ENCODE assay signal across 8 mouse cellular contexts in the genomic region with DNA sequence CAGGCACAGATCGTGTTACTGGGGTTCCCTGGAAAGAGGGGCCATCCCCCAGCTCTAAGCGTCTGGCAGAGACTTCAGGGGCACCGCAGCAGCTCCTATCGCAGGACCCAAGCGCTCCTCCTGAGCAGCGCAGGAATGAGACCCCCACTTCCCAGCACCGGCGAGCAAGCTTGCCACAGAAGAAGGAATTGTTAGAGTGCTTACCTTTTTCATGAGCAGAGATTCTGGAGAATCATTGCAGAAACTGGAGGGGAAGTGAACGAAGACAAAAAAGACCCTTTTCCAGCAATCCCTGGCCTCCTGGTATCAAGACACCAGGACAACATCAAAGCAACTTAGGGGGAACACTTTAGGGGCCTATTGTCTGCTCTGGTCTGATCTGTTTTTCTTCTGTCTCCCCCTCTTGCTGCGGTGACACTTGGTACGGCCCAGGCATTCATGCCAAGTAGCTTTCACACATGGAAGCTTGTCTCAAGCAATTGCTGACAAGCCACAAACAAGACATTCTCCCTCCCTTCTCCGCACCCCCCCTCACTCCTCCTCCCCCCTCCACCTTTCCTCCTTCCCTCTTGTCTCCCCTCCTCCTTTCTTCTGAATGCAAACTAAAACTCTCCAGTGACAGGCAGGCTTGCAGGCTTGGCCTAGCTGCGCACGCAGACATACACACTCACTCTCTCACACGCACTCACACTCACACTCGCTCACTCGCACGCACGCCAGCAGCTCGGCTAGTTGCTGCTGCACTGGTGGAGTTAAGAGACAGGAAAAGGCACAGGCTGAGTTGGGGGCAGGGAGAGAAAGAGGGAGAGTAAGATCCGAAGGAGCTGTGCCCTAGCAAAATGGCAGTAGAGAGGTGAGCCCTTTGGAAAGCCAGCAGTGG. TPM values are rescaled to one million over a fixed set of nuclear protein-coding genes. Genes with fewer than 3 reads are reported as not detected.
DNase-seq lines count a peak whose midpoint lies in the region; ATAC-seq lines count a peak whose summit lies in the region.

A gene (minus strand): TSS at position 365 of the 880 bp plus-strand sequence.

- H3K27me3 ChIP-seq in intestine, embryonic 14.5 days (replicated peaks; ENCODE audit: control insufficient read depth, insufficient read depth, low read length), result no peaks in the 10 kb centered on the region

- H3K9me3 ChIP-seq in intestine, embryonic 14.5 days (ENCODE audit: control insufficient read depth, low read length), result no peaks in the 10 kb centered on the region

- no peaks in the 10 kb centered on the region for H3K36me3 ChIP-seq in intestine, embryonic 14.5 days (ENCODE audit: control insufficient read depth, insufficient read depth, low read length)

- peak within 1 kb of the TSS; percentile 74 for H3K9ac ChIP-seq in intestine, embryonic 14.5 days (ENCODE audit: low read length)

- H3K4me1 ChIP-seq in intestine, embryonic 14.5 days (replicated peaks; ENCODE audit: control insufficient read depth, insufficient read depth, low read length), result peaks cover 15% of the 10 kb centered on the region

- WGBS in intestine, embryonic 14.5 days, result 0% methylated on average over 21 of the region's 21 CpGs

- peak; percentile 74 for ATAC-seq in intestine, embryonic 14.5 days (replicated peaks; ENCODE audit: low FRiP score, low TSS enrichment, low read depth)
- peak; percentile 77 for ATAC-seq in megakaryocyte progenitor cell, adult 5-6 weeks (replicated peaks; ENCODE audit: poor library complexity)
- ATAC-seq in erythroid progenitor cell, adult 5-6 weeks (replicated peaks; ENCODE audit: low FRiP score, poor library complexity, severe bottlenecking), result no peak

- H3K4me3 ChIP-seq in intestine, embryonic 14.5 days (ENCODE audit: low read depth, low read length), result peak within 1 kb of the TSS; percentile 66

- peak within 1 kb of the TSS; percentile 89 for H3K4me2 ChIP-seq in intestine, embryonic 14.5 days (ENCODE audit: low read length)

- intact Hi-C loops in gastrocnemius, postnatal 36 days (cut with DNase I), result loop anchor here (1.0 kb wide), 1 partner anchor 70 kb away; no protein-coding TSS in a partner anchor
- intact Hi-C loops in left cerebral cortex, postnatal 10 days (cut with DNase I), result loop anchor here (5.0 kb wide), 1 partner anchor 70 kb away; no protein-coding TSS in a partner anchor

- H3K27ac ChIP-seq in intestine, embryonic 14.5 days (ENCODE audit: low read depth), result peak within 1 kb of the TSS; percentile 99

- peak; percentile 56 to 60 for DNase-seq in adrenal gland, adult 18-20 months (ENCODE audit: low spot score in 2 of 2)
- DNase-seq in embryo, embryonic 10 days (ENCODE audit: low spot score), result peak; percentile 92
- peak; percentile 61 to 66 for DNase-seq in gastrocnemius, postnatal 36 days
- peak; percentile 92 for DNase-seq in intestine, embryonic 14.5 days (ENCODE audit: low spot score)
- DNase-seq in left cerebral cortex, postnatal 10 days (ENCODE audit: extremely low spot score in 1 of 2, low spot score in 2 of 2), result peak; percentile 85 to 87
- peak; percentile 69 for DNase-seq in right cerebral cortex, postnatal 14 days

RNA-seq across cellular contexts. Expression of the gene that starts here (rescaled TPM):
- 10 to 100 TPM; 10.7 to 12.8 TPM for total RNA-seq in adrenal gland, adult 18-20 months (2021)
- total RNA-seq in gastrocnemius, postnatal 36 days (2021), result 1 to 10 TPM; 2.4 to 3.6 TPM
- 49.1 and 50.3 TPM in 2 replicates for polyA plus RNA-seq in intestine, embryonic 14.5 days (2014; fragmentation: Nextera tagmentation; extraction: Ambion mirVana)
- 10 to 100 TPM; 65.0 to 71.9 TPM for total RNA-seq in left cerebral cortex, postnatal 10 days (2021)
- total RNA-seq in megakaryocyte progenitor cell, adult 5-6 weeks (2015), result 20.1 and 24.8 TPM in 2 replicates
- total RNA-seq in megakaryocyte progenitor cell, adult 5-6 weeks (2017), result 6.5 and 8.2 TPM in 2 replicates
- total RNA-seq in erythroid progenitor cell, adult 5-6 weeks (2015; ENCODE audit: low replicate concordance), result 14.4 and 45.7 TPM in 2 replicates
- total RNA-seq in erythroid progenitor cell, adult 5-6 weeks (2017; ENCODE audit: low replicate concordance), result 0.13 and 0.76 TPM in 2 replicates
